Mouse (Mus musculus) hindbrain, postnatal 0 days (tissue): ENCODE measurements around the gene Lrmda. TPM values are rescaled to one million over a fixed set of nuclear protein-coding genes. Genes with fewer than 3 reads are reported as not detected.

ENCODE experiments used
- ATAC-seq: fragments of 200-750 bp; cut with Nextera tagmentation; 2 replicates; pipeline ENCODE4 v1.8.0; 2017; ENCODE audit warnings: mild to moderate bottlenecking, moderate TSS enrichment, moderate library complexity
- DNase-seq: peaks from one replicate; pipeline ENCODE4 v3.0.0-alpha.2; 2015; ENCODE audit warnings: low spot score
- H3K27ac ChIP-seq: fragments of 300-500 bp; sonication (generic); 2 replicates; pipeline ENCODE4 v1.5.1; 2014; ENCODE audit warnings: mild to moderate bottlenecking
- H3K27me3 ChIP-seq: fragments of 300-500 bp; sonication (generic); 2 replicates; pipeline ENCODE4 v1.6.1; 2014; ENCODE audit warnings: low read length, mixed read lengths; ENCODE audit not compliant: insufficient read depth
- H3K36me3 ChIP-seq: fragments of 300-500 bp; sonication (generic); 2 replicates; pipeline ENCODE4 v1.6.1; 2014; ENCODE audit warnings: low read length, mixed read lengths; ENCODE audit not compliant: insufficient read depth
- H3K4me1 ChIP-seq: fragments of 300-500 bp; sonication (generic); 2 replicates; pipeline ENCODE4 v1.6.1; 2014; ENCODE audit warnings: antibody characterized with exemption, low read length, mixed read lengths; ENCODE audit not compliant: insufficient read depth
- H3K4me2 ChIP-seq: fragments of 300-500 bp; sonication (generic); 2 replicates; pipeline ENCODE4 v1.6.1; 2014; ENCODE audit warnings: low read depth, mild to moderate bottlenecking, low read length, moderate library complexity, mixed read lengths
- H3K4me3 ChIP-seq: fragments of 300-500 bp; sonication (generic); 2 replicates; pipeline ENCODE4 v1.5.1; 2014; ENCODE audit warnings: low read length
- H3K9ac ChIP-seq: fragments of 300-500 bp; sonication (generic); replicated peaks from 2 replicates; pipeline ENCODE4 v1.6.1; 2014; ENCODE audit warnings: mild to moderate bottlenecking, low read length, moderate library complexity, mixed read lengths
- H3K9me3 ChIP-seq: fragments of 300-500 bp; sonication (generic); 2 replicates; pipeline ENCODE4 v1.6.1; 2016; ENCODE audit warnings: low read length, mixed read lengths
- CTCF ChIP-seq: IDR thresholded peaks from 2 replicates; pipeline ENCODE4 v1.5.1; 2016; ENCODE audit warnings: antibody characterized with exemption, control low read depth, low read depth
- WGBS: fragments of 180-500 bp; shearing (Covaris S2); extraction: QIAGEN DNeasy Blood & Tissue Kit; methylation state at CpG from one replicate; pipeline ENCODE4 v1.1.7; 2014; 5-methylcytosine and 5-hydroxymethylcytosine counted together
- polyA plus RNA-seq: library from polyadenylated mRNA; unstranded; fragments of >200 nt; fragmentation: Nextera tagmentation; extraction: Ambion mirVana; gene quantifications from 2 replicates; pipeline ENCODE4 v1.2.1, GENCODE M21; 2015
- total RNA-seq: library from RNA; depleted of rRNA; stranded (reverse); fragments of >200 nt; gene quantifications from 2 replicates; pipeline ENCODE4 v1.2.3, GENCODE M21; 2014

Lrmda gene
- total and polyA plus RNA-seq, 2 experiments from 2014 or later = 0.21 to 0.53 TPM

GRCm38 (mm10) chr14:22928263-22928662 is 908.8 kb downstream of the Lrmda start:
- Histone ChIP-seq H3K9ac (no peak overlapping the region), H3K27ac (no peak overlapping the region), H3K4me1 (no peaks in the 10 kb centered on the region), H3K36me3 (no peaks in the 10 kb centered on the region), H3K9me3 (no peaks in the 10 kb centered on the region), H3K27me3 (no peaks in the 10 kb centered on the region), H3K4me2 (no peak overlapping the region), H3K4me3 (no peak overlapping the region)
- 91% methylated on average over 2 of the region's 2 CpGs for WGBS
- DNase-seq (no peak), ATAC-seq (no peak)
- no peak for TF ChIP-seq CTCF

- H3K27me3 ChIP-seq = no peaks in the 10 kb centered on the region
- ATAC-seq = no peak
- H3K4me1 ChIP-seq = no peaks in the 10 kb centered on the region
- H3K9ac ChIP-seq = no peak overlapping the region
- no peak for DNase-seq
- WGBS = 86% methylated on average over 1 of the region's 1 CpGs
- no peak overlapping the region for H3K4me2 ChIP-seq
- no peak for TF ChIP-seq CTCF
- no peaks in the 10 kb centered on the region for H3K9me3 ChIP-seq
- no peaks in the 10 kb centered on the region for H3K36me3 ChIP-seq
- H3K27ac ChIP-seq = no peak overlapping the region
- no peak overlapping the region for H3K4me3 ChIP-seq
These were observed 909.2 kb downstream of the Lrmda start for GRCm38 (mm10) chr14:22928683-22929082.

- H3K9ac ChIP-seq = no peak overlapping the region
- ATAC-seq (no peak), DNase-seq (no peak)
- H3K9me3 ChIP-seq = no peaks in the 10 kb centered on the region
- WGBS = 88% methylated on average over 2 of the region's 2 CpGs
- no peaks in the 10 kb centered on the region for H3K27me3 ChIP-seq
- no peaks in the 10 kb centered on the region for H3K36me3 ChIP-seq
- TF ChIP-seq CTCF = no peak
- H3K4me2 ChIP-seq = no peak overlapping the region
- H3K4me1 ChIP-seq = no peaks in the 10 kb centered on the region
- H3K4me3 ChIP-seq = no peak overlapping the region
- H3K27ac ChIP-seq = no peak overlapping the region
These were observed 910.1 kb downstream of the Lrmda start for GRCm38 (mm10) chr14:22929585-22929984.

GRCm38 (mm10) chr14:22930488-22931046 is 911.1 kb downstream of the Lrmda start:
- Histone ChIP-seq H3K36me3 (no peaks in the 10 kb centered on the region), H3K4me2 (no peak overlapping the region), H3K9me3 (no peaks in the 10 kb centered on the region), H3K27me3 (no peaks in the 10 kb centered on the region), H3K4me3 (no peak overlapping the region), H3K4me1 (no peaks in the 10 kb centered on the region), H3K27ac (no peak overlapping the region), H3K9ac (no peak overlapping the region)
- ATAC-seq (peak; percentile 53; the same call in 1 of the 2 replicates), DNase-seq (peak; percentile 34)
- TF ChIP-seq CTCF = no peak
- WGBS = 68% methylated on average over 9 of the region's 9 CpGs

GRCm38 (mm10) chr14:22931114-22931822 is 911.8 kb downstream of the Lrmda start:
- Histone ChIP-seq H3K27me3 (no peaks in the 10 kb centered on the region), H3K4me1 (no peaks in the 10 kb centered on the region), H3K9me3 (no peaks in the 10 kb centered on the region), H3K27ac (no peak overlapping the region), H3K36me3 (no peaks in the 10 kb centered on the region), H3K4me3 (no peak overlapping the region), H3K4me2 (no peak overlapping the region), H3K9ac (no peak overlapping the region)
- no peak for TF ChIP-seq CTCF
- 69% methylated on average over 4 of the region's 4 CpGs for WGBS
- no peak for ATAC-seq
- peak; percentile 46 for DNase-seq

GRCm38 (mm10) chr14:22936701-22937100 is 917.2 kb downstream of the Lrmda start:
- H3K4me2 ChIP-seq = no peak overlapping the region
- no peak for ATAC-seq
- DNase-seq = no peak
- no peak overlapping the region for H3K27ac ChIP-seq
- H3K9me3 ChIP-seq = no peaks in the 10 kb centered on the region
- H3K36me3 ChIP-seq = no peaks in the 10 kb centered on the region
- no peak for TF ChIP-seq CTCF
- no peak overlapping the region for H3K4me3 ChIP-seq
- H3K4me1 ChIP-seq = no peaks in the 10 kb centered on the region
- H3K27me3 ChIP-seq = no peaks in the 10 kb centered on the region
- 88% methylated on average over 3 of the region's 3 CpGs for WGBS
- H3K9ac ChIP-seq = no peak overlapping the region

GRCm38 (mm10) chr14:22940576-22940975 is 921.1 kb downstream of the Lrmda start:
- Histone ChIP-seq H3K9me3 (no peaks in the 10 kb centered on the region), H3K36me3 (no peaks in the 10 kb centered on the region), H3K4me3 (no peak overlapping the region), H3K4me1 (no peaks in the 10 kb centered on the region), H3K27me3 (no peaks in the 10 kb centered on the region), H3K27ac (no peak overlapping the region), H3K4me2 (no peak overlapping the region), H3K9ac (no peak overlapping the region)
- ATAC-seq = no peak
- 50% methylated on average over 2 of the region's 2 CpGs for WGBS
- DNase-seq = no peak
- no peak for TF ChIP-seq CTCF
